Mouse (Mus musculus) left cerebral cortex, postnatal 25 days (tissue): Measurements from ENCODE around the gene Txn1. TPM values are rescaled to one million over a fixed set of nuclear protein-coding genes. Genes with fewer than 3 reads are reported as not detected.

Source experiments
- DNase-seq, 2 experiments: peaks; one replicate each; pipeline ENCODE4 v3.0.0; 2022; ENCODE audit warnings: low spot score in 2 of 2, mixed read lengths in 1 of 2
- intact Hi-C: fragments of 180-260 bp; cut with DNase I; formaldehyde crosslinking; loops from one replicate; pipeline ENCODE4 v1.15.1; 2025
- total RNA-seq, 2 experiments: library from RNA; stranded (reverse); gene quantifications; 2 replicates each; pipeline ENCODE4 v1.2.3; 2021

The Txn1 gene
- total RNA-seq = 100 to 1,000 TPM; 115 to 119 TPM

DNA sequence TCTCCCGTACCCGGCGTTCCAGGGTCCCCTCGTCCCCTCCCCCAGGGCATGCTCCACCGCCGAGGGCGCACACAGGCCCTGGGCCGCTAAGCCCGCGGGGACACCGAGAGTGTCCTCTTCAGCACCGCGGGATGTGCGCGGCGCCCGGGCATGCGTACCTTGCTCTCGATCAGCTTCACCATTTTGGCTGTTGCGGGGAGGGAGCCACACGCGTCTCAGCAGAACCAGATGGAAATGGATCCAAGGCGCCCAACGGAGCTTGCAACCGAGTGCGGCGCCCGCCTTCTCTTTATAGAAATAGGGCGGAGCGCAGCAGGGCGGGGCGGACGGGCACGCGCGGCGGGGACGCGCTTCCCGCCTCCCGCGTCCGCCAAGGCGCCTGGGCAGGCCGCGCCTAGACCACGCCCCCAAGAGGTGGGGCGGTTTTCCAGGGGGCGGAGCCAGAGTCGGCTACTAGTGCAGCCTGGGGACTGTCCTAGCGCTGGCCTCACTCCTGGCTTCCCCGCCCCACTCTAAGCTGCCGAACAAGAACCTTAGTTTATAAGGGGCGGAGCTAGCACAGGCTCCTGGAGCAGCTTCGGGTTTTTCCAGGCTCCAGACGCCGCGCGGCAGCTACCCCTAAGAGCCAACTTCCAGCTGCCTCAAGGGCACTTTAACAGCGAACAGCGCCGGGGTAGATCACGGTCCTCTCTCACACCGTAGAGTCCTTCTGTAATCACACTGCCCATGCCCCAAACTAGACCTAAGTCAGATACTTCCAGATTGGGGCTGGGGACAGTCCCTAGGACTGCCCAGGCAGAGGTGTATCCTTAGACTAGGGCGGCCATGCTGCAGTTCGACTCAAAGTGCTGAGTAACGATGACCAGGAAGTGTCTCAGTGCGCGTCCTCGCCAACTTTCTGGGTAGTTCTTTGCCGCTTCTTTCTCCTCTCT is at the start of gene Txn1:
Gene Txn1, minus strand, starts transcription at position 383 of the 932 bp plus-strand sequence.
- intact Hi-C loops = loop anchor here (5.0 kb wide), 1 partner anchor 121 kb away; no protein-coding TSS in a partner anchor

DNA sequence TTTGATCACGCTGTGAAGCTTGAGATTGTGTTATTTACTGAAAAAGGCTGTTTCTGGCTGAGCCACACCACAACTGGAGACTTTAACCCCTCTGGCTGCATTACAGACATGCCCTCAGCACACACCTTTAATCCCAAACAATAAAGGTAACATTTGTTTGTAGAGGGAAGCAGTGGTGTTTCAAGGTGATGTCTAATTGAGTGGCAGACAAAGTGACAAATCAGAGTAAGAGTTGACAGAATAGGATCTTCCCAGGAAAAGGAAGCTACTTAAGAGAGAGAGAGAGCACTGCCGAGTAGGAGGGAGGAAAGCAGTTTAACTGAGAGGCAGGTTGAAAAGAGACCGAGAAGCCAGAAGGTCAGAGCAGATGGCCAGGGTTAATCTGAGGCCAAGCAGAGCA is 47.3 kb upstream of the Txn1 start:
- DNase-seq = no peak
- intact Hi-C loops = no loop called here

More for the DNA sequence above, at the start of gene Txn1:
- DNase-seq = peak; percentile 94 to 97

DNA sequence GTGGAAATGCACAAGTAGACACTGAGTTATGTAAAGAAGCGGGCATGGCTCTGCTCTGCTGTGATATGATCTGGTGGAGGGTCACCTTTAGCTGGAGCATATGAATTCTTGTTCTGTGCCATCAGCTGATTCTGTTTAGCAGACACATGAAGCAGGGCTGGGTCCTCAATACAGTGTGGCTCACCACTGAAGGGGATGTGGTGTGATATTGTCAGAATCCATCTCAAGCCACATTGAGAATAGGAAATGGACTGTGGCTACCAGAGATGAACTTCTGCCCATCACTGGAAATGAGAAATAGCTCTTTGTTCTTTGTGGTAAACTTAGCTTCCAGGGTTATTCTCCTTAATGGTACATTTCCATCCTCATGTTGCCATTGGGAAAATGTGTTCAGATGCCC is 35.2 kb upstream of the Txn1 start:
- intact Hi-C loops = loop anchor here (10.0 kb wide), 1 partner anchor 83 kb away; no protein-coding TSS in a partner anchor

DNA sequence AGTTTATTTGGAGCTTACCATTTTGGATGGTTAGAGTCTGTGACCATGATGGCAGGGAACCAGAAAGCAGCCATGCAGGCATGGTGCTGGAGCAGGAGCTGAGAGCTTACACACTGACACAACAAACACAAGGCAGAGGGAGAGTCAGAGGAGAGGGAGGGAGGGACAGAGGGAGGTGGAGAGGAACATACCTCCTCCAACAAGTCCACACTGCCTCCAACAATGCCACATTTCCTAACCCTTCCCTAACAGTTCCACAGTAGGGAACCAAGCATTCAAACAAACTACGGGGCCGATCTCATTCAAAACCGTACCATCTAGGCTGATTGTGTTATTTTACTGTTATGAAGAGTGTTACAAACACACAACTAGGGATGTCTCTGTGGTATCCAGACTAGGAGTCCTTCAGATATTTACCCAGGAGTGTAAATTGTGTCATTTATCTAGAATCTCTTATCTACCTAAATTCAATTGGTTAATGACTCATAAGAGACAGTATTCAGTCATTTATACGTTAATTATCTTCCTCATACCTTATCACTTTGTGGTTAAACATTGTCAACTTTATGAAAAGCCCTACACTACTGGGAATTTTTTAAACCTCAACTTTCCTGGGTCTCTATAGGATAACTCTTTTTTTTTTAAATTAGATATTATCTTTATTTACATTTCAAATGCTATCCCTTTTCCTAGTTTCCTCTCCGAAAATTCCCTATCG is 18.3 kb upstream of the Txn1 start:
- no peak for DNase-seq
- intact Hi-C loops = no loop called here

More for the DNA sequence above, 35.2 kb upstream of the Txn1 start:
- no peak for DNase-seq

DNA sequence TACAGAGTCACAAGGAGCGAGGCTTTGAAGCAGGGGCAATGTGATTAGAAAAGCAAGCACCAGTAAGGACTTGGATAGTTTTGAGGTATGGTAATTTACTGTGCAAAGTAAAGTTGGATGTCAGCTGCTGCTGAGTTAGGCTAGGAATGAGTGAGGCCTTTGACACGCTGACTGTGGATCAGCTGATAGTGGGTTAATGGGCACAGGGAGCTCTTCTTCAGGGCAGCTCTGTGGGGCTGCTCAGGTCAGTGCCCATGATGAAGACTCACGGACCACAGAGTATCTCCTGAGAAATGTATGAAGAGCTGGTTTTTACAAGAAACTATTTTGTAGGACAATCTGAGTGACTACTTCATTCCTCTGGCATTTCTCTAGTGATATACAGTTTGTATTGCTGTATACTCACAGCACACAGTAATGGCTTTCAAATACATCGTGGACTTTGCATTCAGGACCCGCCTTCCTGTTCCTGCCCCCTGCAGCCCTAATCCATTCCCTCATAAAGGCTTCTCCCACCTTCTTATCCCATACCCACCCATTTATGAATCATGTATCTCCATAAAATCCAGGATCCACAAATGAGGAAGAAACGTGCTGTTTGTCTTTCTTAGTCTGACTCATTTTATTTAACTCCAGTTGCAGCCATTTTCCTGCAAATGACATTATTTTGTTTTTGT is 17.5 kb upstream of the Txn1 start:
- intact Hi-C loops = no loop called here
- no peak for DNase-seq

DNA sequence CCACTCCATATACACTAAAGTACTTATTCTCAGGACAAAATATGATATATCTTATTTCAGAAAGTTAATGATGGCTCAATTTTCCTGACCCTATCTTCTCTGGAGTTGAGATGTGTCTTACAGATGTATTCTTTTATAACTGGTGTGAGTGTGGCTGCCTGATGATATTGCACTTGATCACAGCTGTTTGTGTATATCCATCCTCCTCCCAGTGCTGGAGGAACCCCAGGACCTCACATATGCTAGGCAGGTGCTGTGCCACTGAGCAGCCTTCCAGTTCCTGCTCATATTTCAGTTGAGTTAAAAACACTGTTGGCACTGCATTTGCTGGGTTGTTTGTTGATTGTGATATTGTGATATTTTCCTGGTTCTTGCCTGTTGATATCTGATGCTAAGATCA is 14.1 kb upstream of the Txn1 start:
- no peak for DNase-seq
- intact Hi-C loops = no loop called here

DNA sequence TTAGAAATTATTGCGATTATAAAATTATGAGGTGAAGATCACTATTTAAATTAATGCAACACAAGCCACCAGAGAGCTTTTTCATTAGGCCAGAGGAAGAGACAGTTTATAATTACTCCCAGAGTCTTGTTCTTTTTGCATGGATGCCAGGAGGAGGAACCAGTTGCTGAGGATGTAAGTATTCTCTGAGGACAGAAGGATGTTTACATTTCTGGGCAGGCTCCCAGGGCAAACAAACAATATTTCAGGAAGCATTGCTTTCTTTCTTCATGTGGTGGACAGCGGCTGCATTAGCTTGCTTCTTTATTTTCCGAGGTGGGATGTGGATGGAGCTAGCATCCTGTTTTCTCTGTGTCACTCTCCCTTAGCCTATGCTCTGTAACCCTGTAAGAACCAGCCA is 11.0 kb upstream of the Txn1 start:
- intact Hi-C loops = no loop called here
- DNase-seq = no peak

DNA sequence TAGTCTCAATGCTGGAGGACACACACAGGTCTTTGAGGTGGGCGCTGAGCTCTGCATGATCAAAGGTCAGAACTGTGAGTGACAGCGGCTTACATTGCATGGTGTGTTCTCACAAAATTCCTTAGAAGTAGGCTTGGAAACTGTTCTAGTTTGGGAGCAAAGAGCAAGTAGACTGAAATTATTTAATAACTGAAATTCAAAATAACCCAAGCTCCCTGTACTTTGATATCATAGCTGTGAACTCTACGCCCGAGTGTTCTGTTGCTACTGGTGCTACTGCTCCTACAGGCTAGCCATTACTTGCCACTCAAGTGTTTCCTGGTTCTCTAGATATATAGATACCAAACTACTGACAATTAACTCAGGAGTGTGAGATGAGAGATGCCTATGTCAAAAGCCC is 9.3 kb upstream of the Txn1 start:
- intact Hi-C loops = no loop called here
- DNase-seq = no peak

DNA sequence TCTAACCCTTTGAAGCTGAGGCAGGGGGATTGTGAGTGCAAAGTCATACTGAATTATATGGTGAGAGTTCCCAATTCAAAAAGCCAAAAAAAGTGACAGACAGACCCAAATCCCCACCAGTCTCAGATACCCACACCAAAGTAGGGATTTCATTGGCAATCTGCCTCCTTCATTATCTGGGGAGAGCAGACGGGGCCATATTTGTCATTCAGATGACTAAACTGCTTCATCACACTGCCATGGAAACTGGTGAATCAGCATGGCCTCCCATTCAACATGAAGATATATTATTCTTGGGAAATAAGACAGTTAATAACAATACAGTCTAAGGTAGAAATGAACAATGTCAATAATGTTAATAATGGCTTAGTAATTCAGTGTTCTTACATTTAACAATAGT is 7.9 kb upstream of the Txn1 start:
- no peak for DNase-seq
- intact Hi-C loops = no loop called here

DNA sequence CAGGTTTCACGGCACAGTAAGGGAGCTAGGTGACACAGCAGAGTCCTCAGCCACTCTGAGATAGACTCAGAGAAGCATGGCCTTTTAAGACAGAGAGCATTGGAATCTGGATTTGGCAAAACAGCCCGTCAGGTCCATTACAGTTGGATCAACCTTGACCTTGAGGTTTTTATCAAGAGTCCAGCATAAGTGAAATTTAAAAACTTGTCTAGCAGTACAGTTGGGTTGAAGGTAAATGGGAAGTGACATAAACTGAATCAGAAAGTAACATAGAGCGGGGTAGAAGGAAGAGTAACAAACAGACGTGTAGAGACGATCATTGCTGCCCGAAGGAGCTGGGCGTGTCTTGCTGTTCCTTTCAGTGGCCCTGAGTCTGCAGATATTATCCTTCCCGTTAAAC is 2.8 kb upstream of the Txn1 start:
- intact Hi-C loops = loop anchor here (5.0 kb wide), 1 partner anchor 118 kb away; no protein-coding TSS in a partner anchor
- no peak for DNase-seq

DNA sequence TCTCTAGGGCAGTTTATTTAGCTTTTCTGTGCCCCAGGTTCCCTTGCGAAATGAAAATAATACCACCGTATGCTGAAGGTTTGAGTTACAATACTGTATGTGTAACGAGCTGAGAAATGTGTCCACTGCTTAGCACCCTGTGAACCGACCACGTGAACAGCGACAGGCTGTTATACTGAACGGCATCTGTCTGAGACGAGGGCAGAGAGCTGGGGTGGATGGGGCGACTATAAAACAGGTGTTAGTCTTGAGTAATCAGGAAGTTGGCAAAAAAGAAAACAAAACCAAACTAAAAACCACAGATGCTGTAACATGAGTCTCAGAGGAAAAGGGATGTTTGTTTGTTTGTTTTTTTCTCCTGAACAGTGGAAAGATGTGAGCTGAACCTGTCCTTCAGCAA is 1.9 kb upstream of the Txn1 start:
- no peak for DNase-seq
- intact Hi-C loops = loop anchor here (5.0 kb wide), 1 partner anchor 119 kb away; no protein-coding TSS in a partner anchor

DNA sequence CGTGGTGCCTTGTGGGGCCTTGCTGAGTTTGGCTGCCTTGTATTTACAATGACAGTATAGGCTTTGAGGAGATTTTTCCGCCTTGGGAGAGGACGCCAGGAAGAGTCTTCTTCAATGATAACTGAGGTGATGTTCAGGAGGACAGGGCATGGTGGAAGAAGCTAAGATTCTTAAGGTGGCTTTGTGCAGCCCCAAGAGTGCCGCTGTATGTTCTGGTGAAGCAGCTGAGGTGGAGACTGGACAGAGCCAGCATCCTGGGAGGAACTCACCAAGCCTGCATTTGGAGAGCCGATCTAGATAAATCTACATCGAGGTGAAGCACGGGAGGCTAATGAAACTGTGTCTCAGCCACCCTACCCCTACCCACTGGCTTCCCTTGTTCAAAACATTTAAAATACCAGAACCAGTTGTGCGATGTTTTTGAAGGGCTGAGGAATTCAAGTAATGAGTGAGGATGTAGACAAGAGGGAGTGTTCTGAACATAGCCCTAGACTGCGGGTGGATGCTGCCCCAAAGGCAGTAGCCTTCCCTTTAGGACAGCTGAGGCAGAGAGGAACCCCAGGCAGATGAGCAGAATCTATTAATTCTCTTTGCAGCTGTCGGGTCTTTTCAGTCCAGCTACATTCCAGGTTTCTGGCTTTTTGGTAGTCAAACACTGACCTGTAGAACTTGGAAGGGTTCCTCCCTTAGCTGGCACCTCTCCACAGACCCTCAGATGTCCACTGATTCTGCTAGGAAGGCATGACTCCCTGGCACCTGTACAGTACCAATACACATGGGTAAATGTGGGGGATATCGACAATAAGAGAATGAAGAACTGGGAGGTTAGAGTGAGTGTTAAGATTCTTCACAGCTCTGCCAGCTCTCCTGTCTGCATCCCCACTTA is 1.2 kb upstream of the Txn1 start:
- no peak for DNase-seq
- intact Hi-C loops = loop anchor here (5.0 kb wide), 1 partner anchor 120 kb away; no protein-coding TSS in a partner anchor

DNA sequence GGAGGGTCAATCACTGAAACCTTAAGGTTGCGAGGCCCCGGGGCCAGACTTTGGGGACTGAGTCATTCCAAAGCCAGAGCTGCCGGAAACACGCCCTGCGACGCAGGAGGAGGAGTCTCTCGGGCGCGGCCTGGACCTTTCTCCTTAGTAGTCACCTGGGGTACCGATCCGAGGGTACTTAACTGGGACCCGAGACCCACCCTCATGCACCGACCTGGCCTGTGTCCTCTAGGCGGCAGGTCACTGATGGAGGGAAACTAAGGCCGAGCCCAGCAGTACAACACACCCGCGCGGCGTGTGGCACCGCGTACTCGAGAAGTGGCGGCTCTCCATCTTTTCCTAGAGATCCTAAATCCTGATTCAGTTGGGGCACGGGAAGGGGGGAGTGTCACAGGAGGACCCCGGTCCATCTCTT is 660 bp downstream of the Txn1 start:
- intact Hi-C loops = loop anchor here (5.0 kb wide), 1 partner anchor 122 kb away; no protein-coding TSS in a partner anchor
- DNase-seq = peak; percentile 60 to 64

DNA sequence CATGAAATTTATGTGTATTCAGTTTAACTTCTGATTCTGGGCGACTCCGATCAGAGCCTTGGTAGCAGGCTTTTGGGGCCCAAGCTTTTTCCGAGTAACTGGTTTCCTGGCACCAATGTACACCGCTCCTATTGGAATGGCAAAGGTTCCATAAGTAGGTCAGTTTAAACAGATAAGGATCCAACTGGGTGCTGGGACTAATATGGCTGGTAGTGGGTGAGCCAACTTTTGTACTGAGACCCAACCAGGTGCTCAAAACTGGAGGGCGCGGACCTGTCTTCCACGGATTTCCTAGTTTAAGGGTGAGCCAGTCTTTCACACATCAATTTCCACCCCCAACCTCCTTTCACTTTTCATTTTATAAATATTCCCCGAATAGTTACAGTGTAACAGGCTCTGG is 1.2 kb downstream of the Txn1 start:
- DNase-seq = no peak
- intact Hi-C loops = loop anchor here (5.0 kb wide), 1 partner anchor 122 kb away; no protein-coding TSS in a partner anchor

DNA sequence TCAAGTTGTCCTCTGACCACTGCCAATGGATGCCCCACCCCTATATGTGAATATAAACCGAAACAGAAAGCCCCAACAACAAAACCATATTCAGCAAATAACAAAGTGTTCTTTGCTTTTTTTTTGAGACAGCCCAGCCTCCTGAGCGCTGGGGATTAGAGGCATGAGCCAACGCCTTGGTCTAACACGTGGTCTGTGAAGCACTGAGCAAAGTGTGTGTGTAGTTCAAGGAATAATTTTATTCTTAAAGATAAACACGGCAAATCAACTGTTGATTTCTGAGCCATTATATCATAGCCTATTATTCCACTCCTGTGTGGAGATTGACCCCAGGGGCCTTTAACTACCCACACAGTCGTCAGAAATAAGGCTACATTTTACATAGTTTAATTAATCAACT is 1.6 kb downstream of the Txn1 start:
- DNase-seq = no peak
- intact Hi-C loops = no loop called here

DNA sequence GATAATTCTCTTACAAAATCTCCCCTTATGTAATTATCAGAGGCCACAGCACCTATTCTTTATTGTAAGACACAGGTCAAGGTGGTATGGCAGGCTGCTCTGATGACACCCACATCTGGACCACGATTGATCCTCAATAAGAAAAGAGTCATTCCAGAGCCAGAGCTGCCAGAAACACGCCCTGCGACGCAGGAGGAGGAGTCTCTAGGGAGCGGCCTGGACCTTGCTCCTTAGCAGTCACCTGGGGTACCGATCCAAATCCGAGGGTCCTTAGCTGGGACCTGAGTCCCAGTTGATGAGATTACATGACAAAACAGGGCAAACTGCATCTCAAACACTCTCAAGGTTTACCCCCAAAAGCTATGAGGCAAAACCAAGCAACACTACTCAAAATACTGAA is 2.4 kb downstream of the Txn1 start:
- DNase-seq = no peak
- intact Hi-C loops = no loop called here

DNA sequence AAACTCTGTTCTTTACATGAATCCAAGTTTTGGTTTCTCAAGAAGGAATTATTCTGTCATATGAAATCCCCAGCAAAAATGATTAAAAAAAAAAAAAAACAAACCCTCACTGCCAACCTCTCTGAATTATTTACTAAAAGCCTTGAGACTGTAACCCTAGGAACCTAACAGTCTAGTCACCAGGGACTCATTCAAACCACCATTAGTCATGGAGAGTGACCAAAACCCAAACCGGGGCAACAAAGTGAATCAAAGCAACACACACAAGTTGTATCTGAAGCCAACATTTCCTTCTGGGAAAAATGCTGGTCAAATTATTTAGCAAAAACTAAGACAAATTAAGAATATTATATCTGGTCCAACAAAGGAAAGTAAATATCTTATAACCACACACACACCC is 3.3 kb downstream of the Txn1 start:
- no peak for DNase-seq
- intact Hi-C loops = no loop called here

DNA sequence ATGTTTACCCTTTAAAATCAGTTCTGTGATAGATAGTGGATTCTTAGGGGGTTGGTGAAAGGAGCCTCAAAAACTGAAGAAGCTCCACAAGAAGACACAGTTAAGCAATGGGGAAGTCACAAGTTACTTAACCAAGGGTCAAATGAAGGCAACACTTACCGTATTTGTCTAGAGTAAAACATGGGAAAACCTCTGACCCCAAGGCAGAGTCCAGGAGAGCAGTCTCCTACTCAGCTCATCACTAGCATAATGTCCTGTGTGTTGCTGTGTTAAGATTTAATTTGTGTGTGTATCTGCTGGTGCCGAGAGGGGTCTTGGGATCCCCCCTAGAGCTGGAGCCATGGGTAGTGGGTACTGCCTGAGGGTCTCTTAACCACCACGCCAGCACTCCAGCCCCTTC is 3.8 kb downstream of the Txn1 start:
- DNase-seq = no peak
- intact Hi-C loops = no loop called here

DNA sequence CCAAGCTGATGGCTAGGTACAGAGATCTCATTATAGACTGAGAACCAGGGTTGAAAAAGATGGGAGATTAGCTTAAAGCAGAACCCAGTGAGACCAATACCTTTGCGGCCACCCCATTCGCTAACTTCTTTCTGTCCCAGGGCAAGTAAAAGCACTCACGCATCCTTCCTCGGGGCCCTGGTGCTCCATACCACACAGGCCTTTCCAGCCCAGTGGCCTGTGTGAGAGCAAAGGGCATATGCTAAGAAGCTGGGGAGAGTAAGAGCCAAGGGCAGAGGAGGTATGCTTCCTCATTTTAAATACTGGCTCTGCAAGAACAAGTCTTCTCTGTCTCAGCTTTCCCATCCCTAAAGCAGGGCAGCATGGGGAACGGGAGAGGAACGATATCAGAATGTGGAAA is 6.3 kb downstream of the Txn1 start:
- intact Hi-C loops = no loop called here

More for the DNA sequence above, 6.3 kb downstream of the Txn1 start:
- no peak for DNase-seq
